Mouse (Mus musculus): ENCODE data around the gene Vwa7. TPM values are rescaled to one million over a fixed set of nuclear protein-coding genes. Genes with fewer than 3 reads are reported as not detected.
A peak's percentile ranks its signal among the peaks of the same experiment; 100 is the strongest.
"Not testable (repeated sequence)": the region's sequence is repeated elsewhere in the genome, so short reads cannot be mapped to it uniquely, and the experiment has no call there.

Gene Vwa7
- polyA plus RNA-seq, 1 experiment from 2014 or later: 0.10 TPM

DNA sequence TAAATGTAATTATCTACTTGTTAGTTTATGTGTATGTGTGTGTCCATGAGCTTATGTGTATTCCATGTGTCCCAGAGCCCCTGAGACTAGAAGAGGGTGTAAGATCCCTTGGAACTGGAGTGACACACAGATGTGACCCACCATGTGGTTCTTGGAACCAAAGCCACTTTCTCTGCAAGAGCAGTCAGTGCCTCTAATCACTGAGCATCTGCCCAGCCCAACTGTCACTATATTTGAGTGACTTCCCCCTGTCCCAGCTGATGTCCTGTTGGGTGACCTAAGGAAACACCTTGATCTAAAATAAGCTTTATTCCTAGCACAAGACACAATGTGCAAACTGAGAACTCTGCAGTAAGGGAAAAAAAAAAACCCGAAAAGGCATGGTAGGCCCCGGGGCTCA, 11.9 kb downstream of the Vwa7 start:
- no peaks in the 10 kb centered on the region for H3K36me3 ChIP-seq
- H3K27me3 ChIP-seq (ENCODE audit: insufficient read depth, poor library complexity, severe bottlenecking): peaks cover 3% of the 10 kb centered on the region; the same call in 1 of the 2 replicates
- no peak for DNase-seq (ENCODE audit: low spot score)
- no peaks in the 10 kb centered on the region for H3K9me3 ChIP-seq
- 83% methylated on average over 2 of the region's 2 CpGs for WGBS
- H3K4me1 ChIP-seq (replicated peaks): peaks cover 72% of the 10 kb centered on the region
- H3K4me3 ChIP-seq: no peak overlapping the region
- no peak overlapping the region for H3K27ac ChIP-seq

DNA sequence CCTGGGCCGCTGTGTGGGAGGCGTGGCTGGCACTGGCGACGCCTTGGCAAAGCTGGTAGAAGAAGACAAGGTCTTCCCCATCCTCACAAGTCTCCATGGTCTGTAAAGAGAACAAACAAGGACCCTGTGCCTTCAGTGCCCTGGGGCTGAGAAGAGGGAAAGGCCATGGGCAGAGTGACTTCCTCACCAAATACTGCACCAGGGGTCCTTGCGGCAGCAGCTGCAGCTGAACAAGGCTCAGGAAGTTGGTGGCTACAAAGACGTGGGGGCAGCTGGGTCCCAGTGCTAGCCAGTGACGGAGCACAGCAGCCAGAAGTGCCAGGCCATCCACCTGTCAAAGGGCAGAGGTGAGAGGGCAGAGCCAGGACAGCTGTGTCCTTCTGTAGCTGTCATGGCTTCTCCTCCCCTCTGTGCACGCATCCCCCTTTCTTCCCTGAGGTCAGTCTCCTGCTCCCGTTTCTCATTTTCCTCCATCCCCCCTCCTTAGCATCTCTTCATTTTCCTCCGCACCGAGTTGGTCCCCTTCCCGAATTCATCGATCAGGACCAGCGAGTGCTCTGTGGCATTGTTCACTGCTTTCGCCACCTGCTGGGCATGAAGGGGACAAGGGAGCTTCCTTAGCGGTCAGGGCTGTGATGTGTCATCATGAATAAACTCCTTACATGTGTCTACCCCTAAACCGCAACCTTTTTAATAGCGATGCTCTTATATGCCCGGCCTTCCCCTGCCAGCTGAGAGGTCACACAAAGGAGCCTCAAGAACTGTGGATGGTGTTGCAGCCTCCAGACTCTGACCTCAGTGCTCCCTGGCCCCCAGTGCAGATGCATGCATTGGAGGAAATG, 13.5 kb downstream of the Vwa7 start:
- Histone ChIP-seq H3K27ac (peak overlapping the region; percentile 80), H3K9me3 (no peaks in the 10 kb centered on the region), H3K27me3 (ENCODE audit: insufficient read depth, poor library complexity, severe bottlenecking) (peaks cover 3% of the 10 kb centered on the region; the same call in 1 of the 2 replicates), H3K36me3 (no peaks in the 10 kb centered on the region), H3K4me1 (replicated peaks) (peaks cover 57% of the 10 kb centered on the region), H3K4me3 (peak overlapping the region; percentile 34)
- WGBS: 27% methylated on average over 19 of the region's 19 CpGs
- peak; percentile 65 for DNase-seq (ENCODE audit: low spot score)

DNA sequence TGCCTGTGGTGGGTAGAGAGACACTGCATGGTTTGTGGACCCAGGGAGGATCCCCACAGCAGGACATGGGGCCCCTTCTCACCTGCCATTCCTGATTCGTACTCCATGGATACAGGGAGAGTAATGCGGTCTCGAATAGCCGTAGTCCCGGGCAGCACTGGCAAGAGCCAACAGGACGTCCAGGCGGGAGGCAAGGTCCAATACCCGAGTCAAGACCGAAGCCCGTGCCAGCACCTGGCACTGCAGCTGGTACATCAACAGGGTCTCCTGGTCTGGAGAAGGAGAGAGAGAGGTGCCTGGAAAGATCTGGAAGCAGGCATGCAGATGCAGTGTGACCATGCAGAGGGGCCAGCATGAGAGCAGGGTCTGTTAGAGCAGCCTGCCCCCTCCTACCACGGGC, 14.9 kb downstream of the Vwa7 start:
- peaks cover 46% of the 10 kb centered on the region for H3K4me1 ChIP-seq (replicated peaks)
- H3K9me3 ChIP-seq: no peaks in the 10 kb centered on the region
- peaks cover 3% of the 10 kb centered on the region; the same call in 1 of the 2 replicates for H3K27me3 ChIP-seq (ENCODE audit: insufficient read depth, poor library complexity, severe bottlenecking)
- no peaks in the 10 kb centered on the region for H3K36me3 ChIP-seq
- 0 out of 2 replicates have a peak overlapping the region, but pooled peaks have one; percentile 17 for H3K27ac ChIP-seq
- 92% methylated on average over 11 of the region's 11 CpGs for WGBS
- no peak overlapping the region for H3K4me3 ChIP-seq
- DNase-seq (ENCODE audit: low spot score): no peak

DNA sequence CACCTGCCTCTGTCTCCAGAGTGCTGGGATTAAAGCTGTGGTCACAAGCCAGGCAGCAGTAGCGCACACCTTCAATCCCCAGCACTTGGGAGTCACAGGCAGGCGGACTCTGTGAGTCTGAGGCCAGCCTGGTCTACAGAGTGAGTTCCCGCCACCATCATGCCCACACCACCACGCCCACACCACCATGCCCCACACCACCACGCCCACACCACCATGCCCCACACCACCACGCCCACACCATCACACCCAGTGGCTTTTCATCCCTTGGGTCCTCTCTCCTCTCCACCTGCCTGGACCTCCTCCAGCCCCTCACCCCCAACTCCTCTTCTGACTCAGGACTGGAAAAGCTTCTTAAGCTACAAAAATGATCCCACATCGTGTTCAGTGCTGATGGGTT, 15.5 kb downstream of the Vwa7 start:
- Histone ChIP-seq H3K9me3 (no peaks in the 10 kb centered on the region), H3K4me3 (no peak overlapping the region), H3K27ac (no peak overlapping the region), H3K4me1 (replicated peaks) (peaks cover 41% of the 10 kb centered on the region), H3K27me3 (ENCODE audit: insufficient read depth, poor library complexity, severe bottlenecking) (peaks cover 3% of the 10 kb centered on the region; the same call in 1 of the 2 replicates), H3K36me3 (no peaks in the 10 kb centered on the region)
- no peak for DNase-seq (ENCODE audit: low spot score)
- WGBS: 83% methylated on average over 7 of the region's 7 CpGs

DNA sequence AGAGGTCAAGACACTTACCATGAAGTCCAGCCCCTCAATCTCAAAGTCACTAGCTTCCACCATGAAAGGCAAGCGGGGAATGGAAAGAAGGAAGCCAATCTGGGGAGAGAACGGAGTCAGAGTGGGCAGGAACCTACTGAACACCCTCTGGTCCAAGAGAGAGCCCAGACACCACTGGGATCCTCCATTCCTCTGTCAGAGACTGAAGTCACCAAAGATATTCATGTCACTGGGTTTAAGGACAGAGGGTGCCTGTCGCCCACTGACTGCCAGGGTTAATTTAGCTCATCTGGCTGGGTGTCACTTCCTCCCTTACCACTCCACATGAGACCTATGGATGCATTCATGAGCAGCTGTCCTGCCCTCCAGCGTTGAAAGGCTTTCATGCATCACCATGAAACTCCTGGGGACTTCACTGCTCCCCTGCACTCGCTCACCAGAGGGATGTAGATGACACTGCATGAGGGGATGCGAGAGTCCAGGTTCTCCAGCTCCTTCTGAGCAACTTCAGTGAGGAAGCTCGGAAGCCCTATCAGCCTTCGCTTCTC, 16.0 kb downstream of the Vwa7 start:
- no peak overlapping the region for H3K27ac ChIP-seq
- H3K27me3 ChIP-seq (ENCODE audit: insufficient read depth, poor library complexity, severe bottlenecking): peaks cover 3% of the 10 kb centered on the region; the same call in 1 of the 2 replicates
- WGBS: 72% methylated on average over 8 of the region's 8 CpGs
- no peaks in the 10 kb centered on the region for H3K36me3 ChIP-seq
- peaks cover 36% of the 10 kb centered on the region for H3K4me1 ChIP-seq (replicated peaks)
- no peaks in the 10 kb centered on the region for H3K9me3 ChIP-seq
- DNase-seq (ENCODE audit: low spot score): no peak
- H3K4me3 ChIP-seq: no peak overlapping the region

DNA sequence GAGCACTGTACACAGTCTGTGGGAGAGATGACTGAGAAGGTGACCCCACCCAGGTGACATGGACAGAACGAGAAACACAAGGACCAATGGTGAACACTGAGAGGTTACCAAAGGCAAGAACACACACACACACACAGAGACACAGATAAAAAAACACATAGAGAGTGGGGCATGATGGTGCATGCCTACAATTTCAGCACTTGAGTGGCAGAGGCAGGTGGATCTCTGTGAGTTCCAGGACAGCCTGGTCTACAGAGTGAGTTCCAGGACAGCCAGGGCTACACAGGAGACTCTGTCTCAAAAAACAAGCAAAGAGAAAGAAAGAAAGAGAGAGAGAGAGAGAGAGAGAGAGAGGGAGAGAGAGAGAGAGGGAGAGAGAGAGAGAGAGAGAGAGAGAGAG, 17.3 kb downstream of the Vwa7 start:
- H3K9me3 ChIP-seq; H3K36me3 ChIP-seq; DNase-seq (ENCODE audit: low spot score); H3K27me3 ChIP-seq (ENCODE audit: insufficient read depth, poor library complexity, severe bottlenecking); H3K4me3 ChIP-seq: not testable (repeated sequence)
- Histone ChIP-seq H3K27ac (0 out of 2 replicates have a peak overlapping the region, but pooled peaks have one; percentile 0), H3K4me1 (replicated peaks) (peaks cover 27% of the 10 kb centered on the region)
- WGBS: 76% methylated on average over 1 of the region's 1 CpGs

DNA sequence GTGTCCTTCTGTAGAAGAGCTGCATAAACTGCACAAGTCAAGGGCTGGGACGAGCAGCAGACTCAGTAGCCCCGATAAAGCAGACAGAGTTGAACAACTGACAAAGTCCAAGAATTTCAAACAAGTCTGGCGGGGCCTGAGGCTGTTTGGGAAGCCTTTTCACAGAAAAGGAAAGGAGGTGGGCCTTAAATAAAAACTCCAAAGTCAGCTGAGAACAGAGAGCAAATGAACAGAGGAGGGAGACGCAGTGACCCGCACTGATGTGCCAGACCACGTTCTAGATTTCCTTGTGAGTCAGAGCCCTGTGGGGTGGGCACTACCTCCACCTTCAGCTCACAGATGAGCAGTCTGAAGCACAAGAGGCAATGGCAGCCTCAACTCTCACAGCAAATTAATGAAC, 18.5 kb downstream of the Vwa7 start:
- H3K9me3 ChIP-seq: no peaks in the 10 kb centered on the region
- DNase-seq (ENCODE audit: low spot score): no peak
- no peaks in the 10 kb centered on the region for H3K27me3 ChIP-seq (ENCODE audit: insufficient read depth, poor library complexity, severe bottlenecking)
- no peak overlapping the region for H3K27ac ChIP-seq
- WGBS: 77% methylated on average over 6 of the region's 6 CpGs
- peaks cover 15% of the 10 kb centered on the region for H3K4me1 ChIP-seq (replicated peaks)
- H3K36me3 ChIP-seq: no peaks in the 10 kb centered on the region
- no peak overlapping the region for H3K4me3 ChIP-seq

DNA sequence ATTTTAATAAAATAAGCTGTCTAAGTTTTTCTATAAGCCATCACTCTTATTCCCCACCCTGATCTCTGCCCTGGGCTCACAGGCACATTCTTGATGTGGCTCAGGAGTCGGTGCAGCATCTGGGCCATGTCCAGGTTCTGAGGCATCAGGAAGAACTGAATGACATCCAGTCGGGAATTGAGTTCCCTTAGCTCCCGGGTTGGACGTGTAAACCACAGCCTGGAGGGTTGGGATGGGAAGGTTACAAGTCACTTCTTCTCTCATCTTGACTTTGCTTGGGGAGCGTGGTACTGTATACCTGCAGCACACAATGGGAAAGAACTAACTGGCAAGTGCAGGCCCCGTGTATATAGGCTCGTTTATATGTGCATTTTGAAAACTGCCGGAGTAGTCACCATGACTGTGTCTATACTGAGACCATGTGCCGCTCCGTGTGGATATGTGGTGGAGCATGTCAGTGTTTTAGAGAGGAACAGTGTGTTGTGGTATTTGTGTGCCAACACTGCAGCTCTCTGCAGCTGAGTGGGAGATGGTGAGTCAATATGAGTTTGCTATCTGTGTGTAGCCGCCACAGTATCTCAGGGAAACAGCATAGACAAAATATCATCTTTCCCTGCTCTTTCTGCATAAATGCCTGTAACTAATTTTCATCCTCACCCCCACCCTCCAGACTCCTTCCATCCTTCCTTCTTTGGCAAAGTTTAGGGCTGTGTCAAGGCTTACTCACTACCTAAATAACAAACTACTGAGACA, 22.9 kb downstream of the Vwa7 start:
- no peaks in the 10 kb centered on the region; the same call in 1 of the 2 replicates for H3K4me1 ChIP-seq (replicated peaks)
- DNase-seq (ENCODE audit: low spot score): no peak
- no peak overlapping the region for H3K27ac ChIP-seq
- no peaks in the 10 kb centered on the region for H3K9me3 ChIP-seq
- H3K36me3 ChIP-seq: no peaks in the 10 kb centered on the region
- no peaks in the 10 kb centered on the region for H3K27me3 ChIP-seq (ENCODE audit: insufficient read depth, poor library complexity, severe bottlenecking)
- 86% methylated on average over 11 of the region's 11 CpGs for WGBS
- no peak overlapping the region for H3K4me3 ChIP-seq

DNA sequence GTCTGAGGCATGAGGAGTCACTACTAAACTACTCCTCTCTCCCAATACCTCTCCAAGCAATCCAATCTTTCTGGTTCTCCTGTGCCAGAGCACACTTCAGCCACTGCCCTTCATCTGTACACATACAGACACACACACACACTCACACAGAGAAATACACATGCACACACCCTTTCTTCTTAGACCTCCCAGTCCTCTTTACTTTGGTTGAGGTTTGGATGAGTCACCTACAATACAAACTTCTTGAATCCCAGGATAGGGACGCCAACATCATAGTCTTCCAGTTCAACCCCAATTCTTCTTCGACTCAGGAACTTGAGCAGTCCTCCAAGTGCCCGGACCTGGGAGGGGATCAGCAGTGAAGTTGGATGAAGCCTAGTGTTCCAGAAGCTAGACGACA, 27.4 kb downstream of the Vwa7 start:
- 0 out of 2 replicates have a peak overlapping the region, but pooled peaks have one; percentile 36 for H3K27ac ChIP-seq

DNA sequence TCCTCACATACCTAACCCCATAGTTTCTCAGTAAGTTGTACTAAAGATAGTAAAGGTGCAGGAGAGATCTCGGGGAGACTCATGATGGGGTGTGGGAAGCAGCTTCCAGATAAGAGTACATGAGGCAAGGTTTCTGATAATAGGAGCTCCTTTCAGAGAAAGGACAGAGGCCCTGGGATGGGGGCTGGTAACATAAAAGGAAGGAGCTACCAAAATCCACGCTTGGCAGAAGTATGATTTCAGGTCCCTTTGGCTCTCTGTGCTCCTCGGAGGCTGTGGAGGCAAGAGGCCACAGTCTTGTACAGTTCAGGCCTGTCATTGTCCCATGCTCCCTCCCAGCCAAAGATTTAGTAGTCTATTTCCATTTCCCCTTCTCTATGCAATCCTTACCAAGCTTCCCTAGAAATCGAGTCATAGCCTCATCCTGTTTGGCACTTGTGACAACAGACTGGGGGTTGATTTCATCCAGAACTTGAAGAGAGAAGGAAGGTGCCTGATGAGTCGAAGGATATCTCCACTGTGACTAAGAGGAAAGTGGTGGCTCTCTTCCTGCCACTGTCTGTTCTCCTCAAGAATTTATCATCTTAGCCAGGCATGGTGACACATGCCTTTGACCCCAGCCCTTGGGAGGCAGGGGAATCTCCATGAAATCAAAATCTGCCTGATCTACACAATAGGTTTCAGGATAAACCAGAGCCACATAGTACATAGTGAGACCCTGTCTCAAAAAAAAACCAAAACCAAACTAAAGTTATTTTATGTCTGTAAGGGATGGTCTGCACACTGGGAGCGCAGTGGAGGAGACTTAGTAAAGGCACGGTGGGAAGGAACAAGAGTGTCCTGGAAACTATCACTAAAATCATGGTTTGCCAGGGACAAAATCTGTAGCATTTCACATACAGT, 28.8 kb downstream of the Vwa7 start:
- Histone ChIP-seq H3K27ac (peak overlapping the region; percentile 98), H3K4me3 (peak overlapping the region; percentile 67), H3K27me3 (ENCODE audit: insufficient read depth, poor library complexity, severe bottlenecking) (no peaks in the 10 kb centered on the region), H3K4me1 (replicated peaks) (peaks cover 56% of the 10 kb centered on the region), H3K9me3 (no peaks in the 10 kb centered on the region), H3K36me3 (no peaks in the 10 kb centered on the region)
- WGBS: 90% methylated on average over 7 of the region's 7 CpGs
- DNase-seq (ENCODE audit: low spot score): no peak

More for the DNA sequence above, 27.4 kb downstream of the Vwa7 start:
- Histone ChIP-seq H3K27me3 (ENCODE audit: insufficient read depth, poor library complexity, severe bottlenecking) (no peaks in the 10 kb centered on the region), H3K9me3 (no peaks in the 10 kb centered on the region), H3K36me3 (no peaks in the 10 kb centered on the region), H3K4me3 (no peak overlapping the region), H3K4me1 (replicated peaks) (peaks cover 43% of the 10 kb centered on the region)
- 88% methylated on average over 4 of the region's 4 CpGs for WGBS
- DNase-seq (ENCODE audit: low spot score): no peak

DNA sequence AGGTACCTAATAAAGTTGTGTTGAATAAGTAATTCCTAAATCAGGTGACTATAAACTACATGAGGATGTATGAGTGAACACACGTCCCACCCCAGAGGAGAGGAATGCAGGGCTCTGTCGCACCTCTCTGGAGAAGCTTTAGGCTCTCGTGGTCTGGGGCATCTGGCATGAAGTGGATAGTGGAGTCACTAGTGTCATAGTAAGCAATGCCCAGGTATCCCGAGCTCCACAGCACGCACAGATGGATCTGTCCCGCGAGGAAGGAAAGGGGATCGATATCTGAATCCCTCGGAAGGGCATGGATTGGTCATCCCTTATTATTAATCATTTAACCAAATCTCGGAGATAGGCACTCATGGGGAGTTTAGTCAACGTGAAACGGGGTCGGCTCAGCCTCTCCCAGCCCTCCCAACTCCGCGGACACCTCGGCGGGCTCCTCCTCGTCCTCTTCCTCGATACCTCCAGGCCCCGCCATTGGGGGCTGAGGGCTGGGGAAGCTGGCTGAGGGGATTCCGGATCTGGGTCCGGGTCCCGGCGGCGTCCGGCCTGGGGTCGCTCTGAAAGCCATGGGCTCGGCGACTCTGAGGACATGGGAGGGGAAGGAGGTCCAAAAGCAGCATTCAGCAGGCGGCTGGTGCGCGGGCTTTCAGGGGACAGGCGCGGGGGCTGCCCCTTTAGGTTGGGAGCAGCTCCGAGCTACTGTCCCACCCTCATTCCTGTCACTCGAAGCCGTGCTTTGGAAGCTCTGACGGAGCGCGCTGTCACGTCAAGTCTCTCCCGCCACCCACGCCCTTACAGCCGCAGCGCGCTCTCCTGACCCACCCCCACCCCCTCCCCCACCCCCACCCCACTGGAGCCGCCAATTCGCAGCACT, 29.7 kb downstream of the Vwa7 start:
- no peaks in the 10 kb centered on the region for H3K36me3 ChIP-seq
- 6% methylated on average over 48 of the region's 48 CpGs for WGBS
- peak overlapping the region; percentile 98 for H3K27ac ChIP-seq
- peaks cover 62% of the 10 kb centered on the region for H3K4me1 ChIP-seq (replicated peaks)
- peak overlapping the region; percentile 67 for H3K4me3 ChIP-seq
- peak; percentile 26 for DNase-seq (ENCODE audit: low spot score)
- no peaks in the 10 kb centered on the region for H3K27me3 ChIP-seq (ENCODE audit: insufficient read depth, poor library complexity, severe bottlenecking)
- no peaks in the 10 kb centered on the region for H3K9me3 ChIP-seq
